Mouse (Mus musculus) MN1 (cell line): ENCODE data around the gene Utp3.
"Not testable (repeated sequence)": the region's sequence is repeated elsewhere in the genome, so short reads cannot be mapped to it uniquely, and the experiment has no call there.

Source experiments
- DNase-seq: peaks from one replicate; pipeline ENCODE4 v3.0.0-alpha.2; 2016; ENCODE audit warnings: low spot score

Utp3 gene

DNA sequence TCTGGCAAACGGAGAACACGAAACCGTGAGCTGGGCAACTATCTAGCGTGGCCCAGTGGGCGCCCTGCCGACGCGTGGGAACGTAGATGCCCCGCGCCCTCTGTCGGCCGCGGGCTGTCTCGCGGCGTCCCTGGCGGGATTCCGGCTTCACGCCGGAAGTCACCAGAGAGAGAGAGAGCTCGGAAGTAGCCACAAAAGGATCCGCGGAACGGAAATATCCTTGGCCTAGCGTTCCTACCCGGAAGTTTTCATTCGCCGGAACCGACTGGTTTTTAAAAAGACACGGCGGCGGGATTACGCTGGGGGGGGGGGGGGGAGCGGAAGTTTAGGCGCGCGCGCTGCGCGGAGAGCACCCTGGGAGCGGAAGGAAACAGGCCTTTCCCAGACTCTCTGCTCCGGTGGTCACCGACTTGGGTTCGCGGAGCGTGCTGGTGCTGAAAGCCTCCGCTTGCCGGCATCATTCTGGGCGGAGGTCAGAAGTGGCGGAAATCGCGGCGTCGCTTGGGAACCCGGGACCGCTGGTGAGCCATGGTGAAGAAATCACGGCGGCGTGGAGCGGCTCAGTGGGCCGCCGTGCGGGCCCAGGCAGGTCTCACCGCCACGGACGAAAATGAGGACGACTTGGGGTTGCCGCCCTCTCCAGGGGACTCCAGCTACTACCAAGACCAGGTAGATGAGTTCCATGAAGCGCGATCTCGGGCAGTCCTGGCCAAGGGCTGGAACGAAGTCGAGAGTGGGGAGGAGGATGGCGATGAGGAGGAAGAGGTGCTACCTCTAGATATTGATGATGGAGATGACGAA is at the start of gene Utp3:
Gene Utp3 (plus strand): TSS at position 377 of the 801 bp plus-strand sequence.
- DNase-seq: peak; percentile 100

DNA sequence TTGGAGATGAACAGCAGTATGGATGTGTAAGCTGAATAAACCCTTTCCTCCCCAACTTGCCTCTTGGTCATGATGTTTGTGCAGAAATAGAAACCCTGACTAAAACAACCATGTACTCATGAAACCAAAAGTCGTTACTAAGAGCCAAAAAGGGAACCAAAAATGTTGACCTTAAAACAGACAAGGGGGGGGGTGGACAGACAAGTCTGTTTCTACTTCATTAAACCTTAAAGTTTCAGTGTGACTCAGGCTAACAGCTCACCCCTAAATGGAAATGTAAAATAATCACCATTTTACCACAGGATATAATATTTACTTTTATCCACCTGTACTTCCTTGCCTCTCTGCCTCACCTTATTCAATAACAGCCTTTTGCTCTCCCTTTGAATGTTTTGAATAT is 45.7 kb upstream of the Utp3 start:
- no peak for DNase-seq

DNA sequence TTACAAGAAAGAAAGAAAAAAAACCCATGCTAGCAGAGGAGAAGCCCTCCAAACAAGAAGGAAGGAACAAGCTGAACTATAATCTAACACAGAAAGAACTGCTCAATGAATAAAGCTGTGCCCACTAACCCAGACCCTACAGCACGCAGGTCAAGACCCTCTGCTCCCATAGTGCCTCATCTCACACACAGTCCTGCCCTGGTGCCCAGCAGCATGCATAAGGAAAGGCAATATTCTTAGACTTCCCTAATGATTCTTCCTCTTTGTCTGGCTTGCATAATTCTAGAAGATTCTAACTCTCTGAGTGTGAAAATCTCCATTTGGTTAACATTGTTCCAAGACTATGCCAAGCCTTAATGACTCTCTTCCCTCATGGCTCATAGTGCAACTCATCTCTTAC is 45.3 kb upstream of the Utp3 start:
- no peak for DNase-seq

DNA sequence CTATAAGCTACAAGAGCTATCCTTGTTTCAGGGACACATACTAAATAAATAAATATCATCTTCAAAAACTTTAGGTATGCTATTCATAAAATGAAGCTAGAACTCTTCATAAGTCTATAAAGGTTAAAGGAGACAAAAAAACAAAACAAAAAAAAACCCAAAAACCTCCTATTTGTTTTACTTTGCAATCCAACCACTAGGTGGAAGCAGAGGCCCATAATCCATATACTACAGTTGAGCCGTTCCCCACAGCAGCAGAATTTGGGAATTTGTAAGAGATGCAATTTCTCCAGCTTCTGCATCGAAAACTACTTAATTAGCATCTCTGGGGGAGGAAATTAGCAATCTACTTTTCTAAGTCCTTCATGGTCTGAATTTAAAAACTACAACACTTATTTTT is 35.0 kb upstream of the Utp3 start:
- peak; percentile 68 for DNase-seq

DNA sequence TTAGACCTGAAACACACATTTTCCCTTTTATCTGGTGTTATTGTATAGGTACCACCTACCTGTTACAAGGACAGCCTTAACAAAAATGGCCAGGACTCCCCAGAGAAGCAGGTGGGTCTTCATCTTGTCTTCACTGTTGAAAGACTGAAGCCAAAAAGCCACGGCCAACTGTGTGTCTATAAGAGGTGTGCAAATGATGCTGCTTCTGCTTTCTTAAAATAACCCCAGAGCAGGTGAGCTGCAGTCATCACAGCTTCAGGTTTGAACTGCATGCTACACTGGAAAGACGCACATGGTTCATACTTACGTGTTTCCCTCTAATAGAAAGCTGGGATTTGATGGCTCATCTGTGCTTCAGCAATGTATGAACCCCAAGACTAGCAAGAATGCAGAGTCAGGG is 26.6 kb upstream of the Utp3 start, which contains the start of gene Jchain:
Gene Jchain (minus strand): TSS at position 235 of the 400 bp plus-strand sequence.
- no peak for DNase-seq

DNA sequence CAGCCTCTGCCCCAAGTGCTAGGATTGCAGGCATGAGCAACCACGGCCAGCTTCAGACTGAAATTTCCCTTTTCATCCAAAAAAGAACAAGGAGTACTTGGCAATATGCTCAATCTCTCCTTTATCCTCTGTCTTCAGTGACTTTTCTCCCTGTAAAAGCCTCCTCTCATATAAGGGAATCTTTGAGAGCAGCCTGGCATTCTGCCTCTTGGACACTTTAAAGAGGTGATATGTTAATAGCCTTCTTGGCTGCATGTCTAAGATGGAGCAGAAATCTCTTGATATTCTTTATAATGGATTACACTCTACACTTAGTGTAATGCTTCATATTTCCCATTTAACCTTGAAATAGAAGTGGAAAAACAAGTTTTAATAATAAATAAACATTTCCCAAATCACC is 23.4 kb upstream of the Utp3 start:
- DNase-seq: no peak

DNA sequence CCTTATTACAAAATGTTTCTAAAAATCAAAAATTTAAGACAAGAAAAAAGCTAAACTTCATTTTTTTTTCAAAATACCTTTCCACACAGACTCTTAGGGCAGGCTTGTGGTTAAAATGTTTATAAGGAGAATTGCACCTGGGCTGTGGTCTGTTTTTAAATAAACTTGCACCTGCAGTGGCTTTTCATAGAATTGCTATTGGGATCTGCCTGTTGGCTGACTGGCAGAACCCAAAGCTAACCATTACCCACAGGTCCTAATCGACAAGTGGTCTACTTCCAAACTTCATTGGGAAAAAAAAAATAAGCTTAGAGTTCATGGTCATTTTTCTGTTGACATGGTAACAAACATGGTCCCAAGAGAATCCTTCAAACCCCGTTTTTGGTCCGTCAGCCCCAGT is 19.6 kb upstream of the Utp3 start:
- no peak for DNase-seq

DNA sequence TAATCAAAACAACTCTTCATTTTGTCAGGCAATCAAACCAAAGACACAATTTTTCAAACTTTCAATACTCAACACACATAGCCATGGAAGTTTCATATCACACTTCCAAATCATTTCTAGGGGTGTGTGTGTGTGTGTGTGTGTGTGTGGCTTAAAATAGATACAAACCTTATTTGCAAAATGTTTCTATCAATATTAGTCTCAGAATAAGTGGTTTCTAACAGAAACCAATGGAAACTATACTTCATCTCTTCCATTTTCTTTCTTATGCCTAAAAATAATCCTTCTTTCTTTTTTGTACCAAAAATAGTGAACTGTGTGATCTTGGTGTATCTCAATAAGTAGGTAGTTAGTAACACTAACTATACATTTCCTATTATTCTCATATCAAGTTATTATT is 13.4 kb upstream of the Utp3 start:
- no peak for DNase-seq

DNA sequence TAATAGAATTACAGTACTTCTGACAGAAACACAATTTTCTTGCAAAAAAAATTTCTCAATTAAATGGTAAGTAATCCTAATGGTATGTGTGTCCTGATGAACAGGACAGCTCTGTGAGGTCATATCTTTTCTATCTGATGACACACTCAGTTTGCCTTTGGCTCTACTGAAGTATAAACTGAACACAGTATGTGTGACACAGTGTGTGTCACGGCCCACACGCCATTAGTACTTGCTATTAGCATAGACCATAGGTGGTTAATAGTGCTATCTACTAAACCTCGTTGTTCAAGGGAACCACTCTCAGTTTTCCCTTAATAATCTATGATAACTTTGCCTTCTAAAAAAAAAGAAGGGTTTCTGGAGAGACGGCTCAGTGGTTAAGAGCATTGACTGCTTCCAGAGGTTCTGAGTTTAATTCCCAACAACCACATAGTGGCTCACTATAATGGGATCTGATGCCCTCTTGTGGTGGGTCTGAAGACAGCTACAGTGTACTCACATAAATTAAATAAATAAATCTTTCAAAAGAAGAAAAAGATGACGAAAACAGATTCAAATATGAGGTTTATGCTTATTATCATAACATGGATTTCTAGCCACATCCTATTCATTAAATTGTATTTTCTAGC is 11.5 kb upstream of the Utp3 start:
- DNase-seq: peak; percentile 45

DNA sequence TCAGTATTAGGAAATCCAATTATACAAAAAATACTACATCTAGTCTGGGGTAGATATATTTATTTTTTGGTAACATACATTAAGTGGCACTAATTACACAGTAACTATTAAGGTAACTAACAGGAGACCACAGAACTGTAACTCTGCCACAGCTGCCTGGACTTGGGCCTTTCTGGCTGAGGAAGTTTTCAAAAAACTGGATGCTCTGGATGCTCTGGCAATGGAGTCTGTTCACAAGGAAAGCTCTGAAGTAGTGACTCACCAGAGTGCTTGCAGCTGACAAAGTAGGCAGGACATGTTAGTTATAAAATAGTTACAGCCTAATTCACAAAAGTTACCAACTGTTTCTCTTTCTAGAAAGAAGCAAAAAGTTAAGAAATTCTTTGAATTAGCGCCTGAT is 9.9 kb upstream of the Utp3 start:
- DNase-seq: not testable (repeated sequence)

DNA sequence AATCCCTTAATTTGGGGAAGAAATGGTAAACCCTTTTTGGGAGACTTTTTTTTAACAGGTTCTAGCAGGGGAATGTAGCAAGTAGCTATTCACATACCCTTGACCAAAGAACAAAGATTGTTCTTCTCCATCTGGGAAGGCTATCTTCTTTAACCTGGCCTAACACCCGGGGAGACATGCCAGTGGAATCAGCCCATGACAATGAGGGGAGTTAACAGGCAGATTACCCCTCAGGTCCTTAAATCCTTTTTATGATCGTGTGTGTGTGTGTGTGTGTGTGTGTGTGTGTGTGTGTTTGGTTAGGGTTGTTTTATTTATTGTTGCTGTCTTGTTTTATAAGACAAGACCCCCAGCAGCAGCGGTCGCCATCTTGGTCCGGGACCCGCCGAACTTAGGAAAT is 8.7 kb upstream of the Utp3 start:
- DNase-seq: no peak

DNA sequence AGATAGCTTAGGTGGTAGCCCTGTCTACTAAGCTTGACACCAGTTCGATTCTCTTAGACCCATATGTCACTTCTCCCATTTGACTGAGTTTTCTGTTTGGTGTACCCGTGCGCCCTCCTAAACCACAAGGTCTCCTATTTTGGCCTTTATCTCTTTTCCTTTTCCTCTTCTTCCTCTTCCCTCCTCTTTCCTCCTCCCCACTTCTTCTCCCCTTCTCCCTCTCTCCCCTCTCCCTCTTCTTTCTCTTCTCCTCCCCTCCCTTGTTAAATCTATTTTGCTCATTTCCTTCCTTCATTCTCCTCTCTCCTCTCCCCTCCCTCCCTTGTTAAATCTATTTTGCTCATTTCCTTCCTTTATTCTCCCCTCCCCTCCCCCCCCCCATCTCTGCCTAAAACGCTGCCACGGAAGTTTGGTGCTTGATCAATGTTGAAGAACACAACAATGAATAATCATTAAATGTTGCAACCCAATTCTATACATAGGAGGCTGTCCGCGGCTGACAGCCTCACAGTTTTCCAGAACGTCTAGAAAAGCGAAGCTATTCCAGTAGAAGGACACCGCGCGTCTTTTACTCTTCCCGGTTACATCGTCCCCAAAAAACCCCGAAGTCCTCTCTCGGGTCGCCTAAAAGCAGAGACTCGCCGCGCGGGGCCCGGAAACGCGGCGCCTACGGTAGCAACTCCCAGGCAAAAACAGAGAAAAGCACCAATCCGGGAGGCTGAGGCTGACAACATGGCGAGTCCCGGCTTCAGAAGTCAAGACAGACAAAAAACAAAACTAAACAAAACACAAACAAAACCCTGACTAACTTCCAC is 784 bp upstream of the Utp3 start:
- DNase-seq: peak; percentile 22

DNA sequence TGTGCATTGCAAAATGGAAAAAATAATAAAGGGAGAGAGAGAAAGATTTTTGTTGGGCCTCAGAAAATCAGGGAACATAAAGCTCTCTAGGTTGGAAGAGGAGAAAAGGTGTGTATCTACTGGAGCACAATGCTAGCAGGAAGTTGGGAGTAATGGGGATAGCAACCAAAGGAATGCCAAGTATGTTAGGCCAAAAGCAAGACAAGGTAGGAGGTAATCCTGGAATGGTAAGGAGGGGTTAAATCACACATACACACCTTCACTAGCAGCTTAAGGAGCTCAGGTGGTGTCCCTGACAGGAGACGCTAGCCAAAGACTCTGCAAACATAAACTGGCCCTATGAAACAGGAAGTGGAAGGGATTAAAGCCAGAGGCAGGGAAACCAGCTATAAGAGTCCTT is 4.7 kb downstream of the Utp3 start:
- DNase-seq: no peak

DNA sequence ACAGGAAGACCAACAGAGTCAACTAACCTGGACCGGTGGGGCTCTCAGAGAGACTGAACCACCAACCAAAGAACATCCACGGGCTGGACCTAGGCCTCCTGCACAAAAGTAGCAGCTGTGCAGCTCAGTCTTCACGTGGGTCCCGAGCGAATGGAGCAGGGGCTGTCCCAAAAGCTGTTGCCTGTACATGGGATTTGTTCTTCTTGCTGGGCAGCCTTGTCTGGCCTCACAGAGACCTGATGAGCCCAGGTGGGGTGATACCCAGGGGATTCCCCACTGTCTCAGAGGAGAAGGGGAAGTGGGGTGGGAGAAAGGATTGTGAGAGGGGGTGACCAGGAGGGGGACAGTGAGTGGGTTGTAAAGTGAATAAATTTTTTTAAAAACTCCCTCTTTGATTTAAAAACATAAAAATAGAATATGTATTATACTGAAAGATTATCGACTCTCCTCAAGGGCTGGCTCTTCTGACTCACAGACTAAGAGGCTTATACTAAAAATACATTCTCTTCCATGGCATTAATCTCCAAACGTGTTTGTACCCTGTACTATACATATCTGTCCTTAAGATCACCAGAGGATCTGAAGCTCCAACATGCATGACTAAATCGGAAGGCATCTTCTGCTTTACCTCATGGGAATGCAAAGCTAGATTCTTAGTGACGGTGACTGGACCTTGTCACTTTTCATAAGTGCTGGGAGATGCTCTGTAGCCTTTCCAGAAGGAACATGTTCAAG is 7.0 kb downstream of the Utp3 start:
- peak; percentile 49 for DNase-seq

DNA sequence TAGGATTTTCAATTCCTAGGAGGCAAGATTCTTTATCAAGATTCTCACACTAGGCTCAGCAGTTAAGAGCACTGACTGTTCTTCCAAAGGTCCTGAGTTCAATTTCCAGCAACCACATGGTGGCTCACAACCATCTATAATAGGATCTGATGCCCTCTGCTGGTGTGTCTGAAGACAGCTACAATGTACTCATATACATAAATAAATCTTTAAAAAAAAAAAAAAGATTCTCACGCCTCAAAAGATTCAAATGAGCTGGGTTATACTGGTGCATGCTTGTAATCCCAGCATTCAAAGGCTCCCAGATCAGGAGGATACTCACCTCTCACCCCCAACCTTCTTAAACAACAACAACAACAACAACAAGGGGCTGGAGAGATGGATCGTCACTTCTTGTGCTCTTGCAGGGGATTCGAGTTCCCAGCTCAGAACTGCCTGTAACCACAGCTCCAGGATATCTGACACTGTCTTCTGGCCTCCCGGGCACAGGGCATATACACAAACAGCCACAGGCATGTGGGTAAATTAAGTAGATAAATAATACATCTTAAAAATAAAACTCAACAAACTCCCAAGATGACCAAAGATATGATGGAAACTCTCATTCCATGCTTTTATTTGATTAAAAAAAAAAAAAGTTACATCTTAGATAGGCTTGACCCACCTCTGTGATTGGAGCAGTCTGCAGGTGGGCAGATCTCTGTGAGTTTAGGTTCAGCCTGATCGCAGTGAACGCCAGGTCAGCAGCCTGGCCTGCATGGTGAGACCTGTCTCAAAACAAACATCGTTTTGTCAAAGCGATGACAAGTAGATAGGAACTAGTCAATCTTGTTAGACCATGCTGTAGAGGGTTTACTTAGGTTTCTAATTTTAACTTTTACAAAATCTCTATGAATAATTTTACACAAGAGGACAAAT is 8.9 kb downstream of the Utp3 start:
- DNase-seq: no peak

DNA sequence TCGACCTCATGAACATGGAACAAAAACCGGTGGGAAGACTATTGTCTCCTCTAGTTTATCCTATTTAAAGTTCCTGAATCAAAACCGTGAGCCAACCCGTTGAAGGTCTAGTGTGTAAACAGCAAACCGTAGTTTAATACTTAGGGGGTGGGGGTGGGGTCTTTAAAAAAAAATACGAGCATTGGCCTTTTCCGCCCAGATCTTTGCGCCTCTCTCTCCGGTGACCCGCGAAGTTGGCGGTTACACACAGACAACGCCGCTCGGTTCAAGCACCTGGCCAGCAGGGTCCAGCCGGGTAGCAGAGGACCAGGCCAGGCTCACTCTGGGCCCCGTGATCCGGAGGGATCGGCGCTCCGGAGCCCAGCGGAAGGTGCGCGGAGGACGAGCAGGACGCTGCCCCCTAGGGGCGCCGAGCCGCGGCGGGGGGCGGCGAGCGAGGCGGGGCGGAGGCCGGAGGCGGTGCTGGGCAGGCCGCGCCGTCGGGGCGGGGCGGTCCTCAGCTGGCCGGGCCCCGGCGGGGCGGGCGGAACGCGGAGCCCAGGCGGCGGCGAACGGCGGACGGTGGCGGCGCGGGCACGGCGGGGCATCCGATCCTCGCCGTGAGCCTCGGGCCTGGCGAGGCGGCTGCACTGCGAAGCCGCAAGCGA is 10.4 kb downstream of the Utp3 start, which contains the start of gene Rufy3:
Gene Rufy3 (plus strand): TSS at position 540 of the 647 bp plus-strand sequence.
- peak; percentile 93 for DNase-seq

DNA sequence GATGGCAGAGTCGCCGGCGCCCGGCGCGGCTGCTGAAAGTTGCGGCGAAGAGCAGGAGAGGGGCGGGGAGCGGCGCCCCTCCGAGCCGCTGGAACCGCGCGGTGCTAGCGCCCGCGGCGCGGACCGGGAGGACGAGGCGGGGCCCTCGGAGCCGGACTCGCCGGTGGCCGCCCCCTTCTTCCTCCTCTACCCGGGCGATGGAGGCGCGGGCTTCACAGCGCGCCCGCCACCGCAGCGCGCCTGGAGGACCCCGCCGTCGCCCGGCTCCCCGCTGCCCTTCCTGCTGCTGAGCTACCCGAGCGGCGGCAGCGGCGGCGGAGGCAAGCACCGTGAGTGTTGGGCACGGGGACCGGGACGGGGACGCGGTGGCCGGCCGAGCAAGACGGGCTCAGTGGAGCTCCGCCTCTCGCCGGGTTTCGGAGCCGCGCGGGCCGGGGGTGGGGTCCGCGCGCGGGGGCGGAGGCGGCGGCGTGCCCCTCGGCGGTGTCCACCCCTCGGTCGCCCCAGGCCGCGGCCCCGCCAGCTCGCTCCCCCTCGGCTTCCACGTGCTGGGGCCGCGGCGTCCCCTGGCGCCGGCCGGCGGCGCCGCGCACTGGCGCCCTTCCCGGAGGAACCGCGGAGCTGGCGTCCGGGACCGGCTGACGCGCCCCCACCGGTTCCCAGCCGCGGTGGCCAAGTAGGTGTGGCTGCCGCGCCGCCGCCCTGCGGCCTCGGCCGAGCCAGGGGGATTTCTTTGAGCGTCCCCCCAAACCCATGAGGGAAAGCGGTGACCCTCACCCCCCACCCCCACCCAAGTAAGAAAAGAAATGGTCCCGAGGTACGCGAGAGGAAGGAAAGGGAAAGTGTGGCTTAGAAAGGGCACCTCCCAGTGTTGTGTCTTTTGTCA is 11.1 kb downstream of the Utp3 start:
- peak; percentile 72 for DNase-seq

DNA sequence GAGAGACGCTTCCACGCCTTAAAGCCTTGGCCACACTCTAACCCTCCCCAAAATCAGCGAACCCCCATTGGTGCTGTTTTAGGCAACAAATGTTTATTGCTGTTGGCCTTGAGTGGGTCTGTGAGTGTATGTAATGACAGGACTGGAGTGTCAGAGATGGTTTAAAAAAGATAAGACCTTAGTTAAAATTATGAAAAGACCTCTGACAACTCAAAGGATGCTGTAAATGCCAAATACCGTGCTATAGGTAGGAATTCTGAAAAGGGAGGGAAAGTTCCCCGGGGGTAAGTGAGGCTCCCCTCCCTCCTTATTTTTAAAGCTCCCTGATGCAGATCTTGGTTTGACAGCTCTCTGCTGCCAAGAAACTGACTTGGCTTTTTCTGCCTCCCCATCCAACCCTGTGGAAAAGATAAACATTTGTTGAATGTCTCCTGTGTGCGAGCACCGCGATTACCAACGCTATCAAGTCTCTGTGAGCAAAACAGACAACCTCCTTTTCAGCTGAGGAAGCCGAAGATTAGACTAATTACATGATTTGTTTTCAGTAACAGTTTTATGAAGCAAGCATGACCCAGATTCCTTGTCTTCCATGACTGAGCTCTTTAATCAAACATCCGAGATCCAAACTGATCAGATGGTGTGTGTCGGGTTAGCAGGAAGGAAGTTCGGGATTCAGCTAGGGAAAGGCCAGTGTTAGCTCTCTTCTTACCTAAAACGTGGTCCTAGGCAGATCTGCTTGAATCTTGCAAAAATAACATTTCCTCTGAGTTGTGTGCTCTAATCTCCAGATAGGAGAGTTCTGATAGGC is 12.0 kb downstream of the Utp3 start:
- peak; percentile 63 for DNase-seq
